In the genomic region with DNA sequence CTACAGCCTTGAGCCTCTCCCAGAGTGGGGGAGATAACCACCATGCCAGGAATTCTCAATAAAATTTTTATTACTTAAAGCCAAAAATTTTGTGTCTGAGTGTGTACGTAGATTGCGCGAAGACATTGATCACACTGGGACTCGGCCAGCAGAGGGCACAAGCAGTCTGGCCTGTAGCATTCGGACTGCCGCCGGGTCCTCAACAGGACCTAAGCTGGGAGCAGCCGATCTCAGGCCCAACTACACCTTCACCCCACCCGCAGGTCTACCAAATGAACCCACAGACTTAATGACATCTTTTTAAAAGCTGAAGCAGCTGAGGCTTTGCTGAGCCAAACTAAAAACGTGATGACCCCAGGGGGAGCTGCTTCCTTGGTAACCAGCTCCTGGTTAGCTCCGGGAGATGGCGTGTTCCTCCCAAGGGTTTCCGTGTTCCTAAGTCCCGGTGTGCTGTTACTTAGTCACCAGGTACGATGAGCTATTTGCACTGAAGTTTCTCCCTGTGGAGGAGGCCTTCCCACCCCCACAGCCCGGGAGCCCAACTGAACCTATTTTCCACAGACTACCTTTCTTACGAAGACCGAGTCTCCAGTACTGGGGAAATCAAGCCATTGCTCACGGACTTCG, we compare ENCODE assay signal across 9 mouse cellular contexts. TPM values are rescaled to one million over a fixed set of nuclear protein-coding genes. Genes with fewer than 3 reads are reported as not detected.
DNase-seq lines count a peak whose midpoint lies in the region; ATAC-seq and TF ChIP-seq lines count a peak whose summit lies in the region.
"Had no signal": no experiment of that assay in that cellular context is flagged by ENCODE, and none has a peak within 500 bp of the region (broad histone marks: within the 10 kb centered on the region; RNA-seq: fewer than 3 reads in every experiment).

No protein-coding gene starts in this region.

- H3K27ac ChIP-seq in cortical plate, adult 2 months (ENCODE audit: insufficient read depth, low read length): no peak overlapping the region
- peak overlapping the region; percentile 95 for H3K27ac ChIP-seq in stomach, postnatal 0 days (replicated peaks)

- H3K4me2 ChIP-seq in stomach, postnatal 0 days (replicated peaks; ENCODE audit: low read depth): peak overlapping the region; percentile 55

- H3K4me3 ChIP-seq in cortical plate, adult 2 months (ENCODE audit: insufficient read depth, low read length): no peak overlapping the region
- peak overlapping the region; percentile 51 for H3K4me3 ChIP-seq in stomach, postnatal 0 days (ENCODE audit: low read depth, low read length)

- H3K27me3 ChIP-seq in stomach, postnatal 0 days (ENCODE audit: control insufficient read depth, insufficient read depth, low read length): no peaks in the 10 kb centered on the region

- peak; percentile 47 to 71 for DNase-seq in cerebellum, postnatal 25 days
- DNase-seq in cerebellum, adult 8-10 months: no peak
- peak; percentile 71 for DNase-seq in B cell, adult 2 months
- DNase-seq in kidney, adult 9 months: peak; percentile 58
- DNase-seq in lung, postnatal 25 days (ENCODE audit: low spot score): peak; percentile 58
- DNase-seq in stomach, postnatal 0 days (ENCODE audit: low spot score): peak; percentile 81
- no peak for DNase-seq in layer of hippocampus, adult 9-11 months

- TF ChIP-seq POLR2A in cortical plate, adult 2 months (IDR thresholded peaks at IDR 0.05; ENCODE audit: extremely low read depth, insufficient read depth, low read length): no peak

- ATAC-seq in stomach, postnatal 0 days (ENCODE audit: low FRiP score, low TSS enrichment): no peak

- peaks cover 4% of the 10 kb centered on the region; the same call in 1 of the 2 replicates for H3K4me1 ChIP-seq in cortical plate, adult 2 months (ENCODE audit: control insufficient read depth, insufficient read depth, low read length)
- H3K4me1 ChIP-seq in stomach, postnatal 0 days (replicated peaks; ENCODE audit: control insufficient read depth, insufficient read depth): peaks cover 3% of the 10 kb centered on the region; the same call in 1 of the 2 replicates

- H3K9me3 ChIP-seq in stomach, postnatal 0 days (ENCODE audit: control insufficient read depth, low read length): no peaks in the 10 kb centered on the region

- H3K36me3 ChIP-seq in stomach, postnatal 0 days (ENCODE audit: control insufficient read depth, insufficient read depth, low read length): peaks cover 16% of the 10 kb centered on the region

- peak overlapping the region; percentile 77 for H3K9ac ChIP-seq in stomach, postnatal 0 days (ENCODE audit: low read length)

- WGBS in stomach, postnatal 0 days: 43% methylated on average over 20 of the region's 20 CpGs

- TF ChIP-seq CTCF in cortical plate, adult 2 months (IDR thresholded peaks at IDR 0.05; ENCODE audit: extremely low read depth, insufficient read depth, low read length): peak; percentile 52
- peak; percentile 80 for TF ChIP-seq CTCF in stomach, postnatal 0 days (IDR thresholded peaks at IDR 0.05; ENCODE audit: low read depth)

- no peak for TF ChIP-seq EP300 in stomach, postnatal 0 days (optimal IDR thresholded peaks at IDR 0.05)

RNA-seq across cellular contexts. Expression of a gene that starts 4.8 kb away (rescaled TPM):
- polyA plus RNA-seq in cortical plate, adult 2 months (2012; rRNA removed): 104 and 105 TPM in 2 replicates
- polyA plus RNA-seq in stomach, postnatal 0 days (2015; fragmentation: Nextera tagmentation; extraction: Ambion mirVana): 230 and 237 TPM in 2 replicates

RNA-seq across cellular contexts. Expression of a gene that starts 5.0 kb away (rescaled TPM):
- polyA plus RNA-seq in cortical plate, adult 2 months (2012; rRNA removed): 57.3 and 58.3 TPM in 2 replicates
- polyA plus RNA-seq in stomach, postnatal 0 days (2015; fragmentation: Nextera tagmentation; extraction: Ambion mirVana): 93.9 and 94.8 TPM in 2 replicates

RNA-seq across cellular contexts. Expression of a gene that starts 21.5 kb away (rescaled TPM):
- 6.3 and 6.5 TPM in 2 replicates for polyA plus RNA-seq in cortical plate, adult 2 months (2012; rRNA removed)
- 13.1 and 15.8 TPM in 2 replicates for polyA plus RNA-seq in stomach, postnatal 0 days (2015; fragmentation: Nextera tagmentation; extraction: Ambion mirVana)

RNA-seq across cellular contexts. Expression of a gene that starts 24.2 kb away (rescaled TPM):
- polyA plus RNA-seq in cortical plate, adult 2 months (2012; rRNA removed): 340 and 352 TPM in 2 replicates
- polyA plus RNA-seq in stomach, postnatal 0 days (2015; fragmentation: Nextera tagmentation; extraction: Ambion mirVana): 292 and 310 TPM in 2 replicates

RNA-seq across cellular contexts. Expression of a gene that starts 38.8 kb away (rescaled TPM):
- not detected in 2 replicates for polyA plus RNA-seq in cortical plate, adult 2 months (2012; rRNA removed)
- not detected in 2 replicates for polyA plus RNA-seq in stomach, postnatal 0 days (2015; fragmentation: Nextera tagmentation; extraction: Ambion mirVana)
- polyA plus RNA-seq: large intestine, adult 2 months had no signal

Comparison
In these comparisons a context has a peak if more than half of its experiments do, and no peak if none do; other contexts are left out.
1. DNase-seq: peak in cerebellum, postnatal 25 days (2 of 2), B cell, adult 2 months (2 of 2), kidney, adult 9 months (single experiment), lung, postnatal 25 days (single experiment) and stomach, postnatal 0 days (single experiment); none in cerebellum, adult 8-10 months (single experiment) and layer of hippocampus, adult 9-11 months (single experiment).